Mouse (Mus musculus): ENCODE results near the gene Arhgap23. TPM values are rescaled to one million over a fixed set of nuclear protein-coding genes. Genes with fewer than 3 reads are reported as not detected.

Gene Arhgap23
- total RNA-seq, 2 experiments from 2014 or later = 37.9 to 38.6 TPM

DNA sequence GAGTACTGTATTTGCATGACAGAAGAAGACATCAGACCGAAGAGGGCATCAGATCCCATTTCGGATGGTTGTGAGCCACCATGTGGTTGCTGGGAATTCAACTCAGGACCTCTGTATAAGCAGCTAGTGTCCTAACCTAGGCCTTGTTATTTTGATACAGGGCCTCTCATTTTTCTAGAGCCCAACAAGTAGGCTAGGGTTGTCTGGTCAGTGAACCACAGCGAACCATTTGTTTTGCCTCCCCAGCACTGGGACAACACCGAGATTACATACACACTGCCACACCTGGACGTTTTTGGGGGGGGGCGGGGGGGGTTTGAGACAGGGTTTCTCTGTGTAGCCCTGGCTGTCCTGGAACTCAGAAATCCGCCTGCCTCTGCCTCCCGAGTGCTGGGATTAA lies 18.8 kb downstream of the Arhgap23 start:
- no peak for DNase-seq (ENCODE audit: low spot score in 2 of 2)

DNA sequence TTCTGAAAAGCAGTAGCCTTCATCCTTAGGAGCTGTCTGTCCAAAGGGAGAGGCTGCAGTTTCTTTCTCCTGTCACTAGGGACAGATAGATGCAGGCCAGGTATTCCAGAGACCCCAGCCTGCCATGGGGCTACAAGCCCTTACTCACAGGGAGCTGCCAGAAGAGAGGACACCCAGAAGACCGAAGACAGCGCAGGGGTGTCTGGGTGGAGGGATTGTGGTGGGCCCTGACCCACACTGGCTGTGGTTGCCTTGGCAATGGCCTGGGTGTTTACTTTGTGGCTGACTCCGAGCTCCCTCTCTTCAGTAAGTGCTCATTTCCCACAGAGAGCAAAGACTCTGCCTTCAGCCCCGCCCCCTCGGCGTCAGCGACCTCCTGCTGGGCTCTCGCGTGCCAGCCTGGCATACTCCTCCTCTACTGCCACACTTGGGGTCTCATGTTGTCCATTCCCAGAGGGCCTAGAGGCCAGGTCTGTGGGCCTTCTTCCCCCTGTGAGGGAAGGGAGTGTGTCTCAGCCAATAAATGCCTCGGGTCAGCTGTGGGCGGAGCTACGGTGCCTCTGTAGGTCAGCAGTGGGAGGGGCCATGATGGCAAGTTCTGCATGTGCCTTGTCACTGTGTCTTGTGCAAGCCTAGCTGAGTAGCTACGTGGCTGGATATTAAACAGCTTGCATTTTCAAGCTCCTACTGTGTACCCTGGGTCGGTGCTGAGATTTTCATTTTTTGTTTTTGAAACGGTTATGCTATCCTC lies 19.5 kb downstream of the Arhgap23 start:
- peak in 1 of 2 experiments; percentile 81 for DNase-seq (ENCODE audit: low spot score in 2 of 2)

DNA sequence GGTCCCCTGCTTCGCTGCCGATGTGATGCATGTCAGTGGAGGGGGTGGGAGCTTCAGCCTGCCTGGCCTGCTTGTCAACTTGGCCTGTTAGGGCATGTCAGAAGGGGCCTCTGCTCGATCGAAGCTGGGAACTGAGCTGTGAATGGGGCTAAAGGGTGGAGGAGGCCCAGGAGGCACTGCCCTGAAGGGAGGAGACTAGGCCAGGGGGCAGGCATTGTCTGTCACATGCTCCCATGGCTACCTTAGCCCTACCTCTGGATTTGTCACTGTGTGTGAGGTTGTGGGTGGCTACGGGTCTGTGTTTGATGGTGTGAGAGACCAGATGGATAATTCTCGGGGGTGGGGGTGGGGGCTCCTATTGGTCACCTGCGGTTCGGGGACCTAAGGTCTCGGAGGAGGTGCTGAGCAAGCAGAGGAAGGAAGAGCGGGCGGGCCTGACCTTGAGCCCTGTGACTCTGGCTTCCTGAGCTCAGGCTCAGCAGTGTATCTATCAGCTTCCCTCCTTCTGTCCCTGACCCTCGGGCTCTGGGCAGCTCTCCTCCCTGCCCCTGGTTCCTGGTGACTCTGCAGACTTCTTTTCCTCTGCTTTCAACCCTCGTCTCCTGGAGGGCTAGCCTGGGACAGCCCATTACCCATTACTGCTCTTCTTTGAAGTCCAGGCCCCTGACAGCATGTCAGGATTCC lies 20.6 kb downstream of the Arhgap23 start:
- DNase-seq (ENCODE audit: low spot score in 2 of 2) = peak in 1 of 2 experiments; percentile 36

DNA sequence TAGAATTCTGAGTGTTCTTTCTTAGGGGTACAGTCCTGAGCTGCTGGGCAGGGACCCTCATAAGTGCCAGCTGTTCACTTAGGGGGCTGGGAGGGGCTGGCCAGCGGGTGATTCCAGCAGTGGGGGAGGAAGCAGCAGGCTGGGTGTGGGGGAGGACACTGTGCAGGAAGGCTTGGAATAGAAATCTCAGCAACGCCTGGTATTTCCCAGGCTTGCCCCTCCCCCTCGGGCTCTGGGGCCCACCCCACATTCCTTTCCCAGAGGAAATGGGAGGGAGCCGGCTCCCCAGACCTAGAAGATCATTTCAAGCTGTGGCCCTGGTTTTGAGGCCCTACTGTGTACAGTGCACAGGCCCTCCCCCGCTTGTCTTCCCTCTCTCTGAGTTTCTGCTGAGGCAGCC lies 22.4 kb downstream of the Arhgap23 start:
- DNase-seq (ENCODE audit: low spot score in 2 of 2) = peak in 1 of 2 experiments; percentile 36

DNA sequence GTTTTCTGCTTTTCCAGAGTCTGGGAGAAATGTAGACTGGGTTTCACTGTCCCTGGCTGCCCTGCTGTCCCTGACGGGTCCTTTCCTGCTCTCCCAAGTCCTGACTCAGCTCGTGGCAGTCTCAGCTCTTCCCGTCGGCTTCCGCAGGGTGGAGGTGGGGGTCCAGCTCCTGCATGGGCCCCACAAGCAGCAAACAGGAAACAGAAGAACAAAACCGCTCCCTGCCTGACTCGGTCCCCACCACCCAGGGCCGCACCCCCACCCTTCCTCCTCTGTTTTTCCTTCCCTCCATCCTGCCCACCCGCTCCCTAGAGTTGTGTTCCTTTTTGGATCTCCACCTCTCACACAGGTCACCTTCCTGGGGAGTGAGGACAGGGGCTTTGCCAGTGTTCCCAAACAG lies 23.5 kb downstream of the Arhgap23 start:
- no peak for DNase-seq (ENCODE audit: low spot score in 2 of 2)

DNA sequence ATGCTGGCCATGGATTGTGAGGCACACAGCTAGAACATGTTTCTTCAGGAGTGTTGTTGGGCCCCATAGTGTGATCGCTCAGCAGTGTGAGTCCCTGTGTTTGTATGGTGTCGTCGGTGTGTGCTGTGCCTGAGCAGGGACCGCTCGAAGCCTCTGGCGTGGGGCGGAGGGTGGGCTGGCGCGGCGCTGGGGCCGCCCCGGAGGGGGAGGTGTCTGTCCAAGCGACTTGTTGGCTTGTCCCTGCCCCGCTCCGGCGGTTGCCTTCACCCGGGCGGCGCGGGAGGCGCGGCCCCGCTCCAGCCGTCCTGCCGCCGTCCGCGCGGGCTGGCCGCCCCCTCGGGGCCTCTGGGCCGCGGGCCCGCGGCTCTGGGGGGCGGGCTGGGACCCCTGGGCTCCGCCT lies 24.6 kb downstream of the Arhgap23 start:
- peak in 1 of 2 experiments; percentile 66 for DNase-seq (ENCODE audit: low spot score in 2 of 2)

DNA sequence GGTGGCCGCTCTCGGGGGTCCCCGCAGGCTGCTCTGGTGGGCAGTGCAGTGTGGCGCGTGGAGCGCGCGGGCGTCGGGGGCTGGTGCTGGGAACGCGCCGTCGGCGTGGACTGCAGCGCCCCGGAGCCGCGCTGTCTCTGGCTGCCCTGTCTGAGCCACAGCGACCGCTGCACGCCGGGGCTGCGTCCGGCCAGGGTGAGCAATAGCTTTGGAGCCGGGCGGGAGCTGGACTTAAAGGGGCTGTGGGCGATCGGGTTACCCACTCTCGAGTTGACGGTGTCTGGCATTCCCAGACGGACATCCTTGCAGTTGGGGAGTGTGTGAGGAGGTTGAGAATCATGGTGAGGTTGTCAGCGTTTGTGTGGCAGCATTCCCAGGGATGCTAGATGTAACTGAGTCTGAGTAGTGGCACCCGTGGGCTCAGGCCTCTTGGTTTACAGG lies 25.1 kb downstream of the Arhgap23 start:
- DNase-seq (ENCODE audit: low spot score in 2 of 2) = no peak

DNA sequence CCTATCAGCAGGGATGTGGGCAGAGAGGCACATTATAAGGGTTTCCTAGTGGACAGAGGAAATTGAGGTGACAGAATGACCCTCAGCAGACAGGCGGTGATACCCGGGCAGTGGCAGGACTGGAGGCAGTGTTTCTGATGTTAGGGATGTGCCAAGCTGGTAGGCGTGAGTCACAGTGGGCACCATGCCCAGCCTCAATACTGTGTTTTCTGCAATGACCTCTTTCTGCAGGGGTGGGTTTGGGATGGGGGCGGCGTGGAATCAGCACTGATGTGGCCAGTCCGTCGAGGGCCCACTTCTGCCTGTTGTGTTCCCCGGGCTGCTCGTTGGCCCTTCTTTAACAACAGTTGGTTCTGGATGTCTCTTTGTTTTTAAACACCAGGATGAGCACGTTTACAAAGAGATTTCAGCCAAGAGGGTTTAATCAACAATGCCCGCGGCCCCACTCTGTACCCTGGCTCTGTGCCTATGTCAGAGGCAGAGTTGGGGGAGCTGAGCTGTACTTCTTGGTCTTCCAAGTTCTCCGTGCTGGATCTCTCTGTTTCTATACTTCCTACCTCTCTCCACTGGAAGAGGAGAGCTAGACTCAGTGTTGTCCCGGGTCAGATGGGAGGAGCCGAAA lies 25.8 kb downstream of the Arhgap23 start:
- peak in 1 of 2 experiments; percentile 43 for DNase-seq (ENCODE audit: low spot score in 2 of 2)

DNA sequence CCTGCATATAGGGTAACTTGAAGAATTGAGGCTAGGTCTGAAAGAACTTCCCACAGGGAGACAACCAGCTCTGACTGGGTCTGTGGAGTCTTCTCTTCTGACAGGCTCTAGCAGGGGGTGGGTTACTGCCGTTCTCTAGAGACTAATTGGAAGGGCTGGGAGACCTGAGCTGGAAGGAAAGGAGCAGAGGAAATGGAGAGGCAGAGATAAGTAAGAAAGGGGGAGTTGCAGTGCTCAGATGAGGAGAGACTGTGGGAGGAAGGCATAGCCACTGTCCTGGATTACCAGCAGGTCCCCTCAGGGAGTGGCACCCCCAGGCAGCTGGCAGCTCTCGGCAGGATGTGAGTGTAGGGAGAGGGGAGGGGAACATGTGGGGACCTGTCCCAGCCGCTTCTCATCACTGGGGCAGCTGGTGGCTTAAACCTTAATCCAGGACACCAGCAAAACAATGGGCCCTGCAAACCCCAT lies 26.4 kb downstream of the Arhgap23 start:
- no peak for DNase-seq (ENCODE audit: low spot score in 2 of 2)

DNA sequence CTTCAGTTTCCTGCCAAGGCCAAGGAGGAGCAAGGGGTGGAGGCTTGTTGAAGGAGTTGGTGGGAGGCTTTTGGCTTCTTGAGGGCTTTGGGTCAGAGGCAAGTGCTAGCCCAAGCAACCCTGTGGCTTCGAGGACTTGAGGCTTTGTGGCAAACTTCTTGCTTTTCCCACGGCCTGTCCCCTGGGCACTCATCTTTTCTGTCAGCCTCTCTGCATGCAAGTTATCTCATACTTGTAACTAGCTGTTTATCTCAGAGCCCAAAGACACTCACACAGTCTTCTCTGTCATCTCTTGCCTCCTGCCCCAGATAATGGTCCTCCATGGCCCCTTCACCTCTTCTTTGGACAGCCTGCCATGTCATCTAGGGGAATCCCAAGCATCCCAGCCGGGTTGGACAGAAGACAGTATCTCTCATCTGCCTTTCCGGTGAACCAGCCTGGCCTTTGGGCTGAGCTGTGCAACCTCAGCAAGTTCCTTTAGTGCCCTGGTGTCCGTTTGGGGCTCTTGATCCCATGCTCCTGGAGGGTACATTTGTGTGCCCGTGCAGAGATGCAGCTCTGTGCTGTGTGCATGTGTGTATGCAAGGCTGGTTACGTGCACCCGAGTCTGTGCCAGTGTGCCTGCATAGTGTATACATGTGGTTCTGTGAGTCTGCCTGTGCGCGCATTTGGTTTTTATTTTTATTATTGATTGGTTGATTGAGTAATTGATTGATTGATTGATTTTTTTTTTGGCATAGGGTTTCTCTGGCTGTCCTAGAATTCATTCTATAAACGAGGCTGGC lies 27.8 kb downstream of the Arhgap23 start:
- no peak for DNase-seq (ENCODE audit: low spot score in 2 of 2)

DNA sequence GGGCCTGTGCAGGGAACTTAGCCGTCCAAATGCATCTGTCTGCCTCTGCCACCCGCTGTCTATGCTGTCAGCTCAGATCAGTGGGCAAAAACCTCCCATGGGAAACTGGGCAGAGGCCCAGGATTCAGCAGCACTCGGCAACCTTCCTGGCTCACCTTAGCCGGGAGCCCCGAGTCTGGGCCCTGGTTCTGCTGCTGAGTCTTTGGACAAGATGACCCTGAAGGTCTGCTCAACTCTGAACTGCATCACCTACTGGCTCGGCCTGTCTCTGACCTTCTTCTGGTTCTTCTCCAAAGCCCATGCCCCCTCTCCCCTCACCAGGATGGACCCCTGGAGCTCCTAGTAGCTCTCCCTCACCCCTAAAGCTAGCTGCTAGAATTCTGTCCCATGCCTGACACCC lies 30.3 kb downstream of the Arhgap23 start:
- no peak for DNase-seq (ENCODE audit: low spot score in 2 of 2)

DNA sequence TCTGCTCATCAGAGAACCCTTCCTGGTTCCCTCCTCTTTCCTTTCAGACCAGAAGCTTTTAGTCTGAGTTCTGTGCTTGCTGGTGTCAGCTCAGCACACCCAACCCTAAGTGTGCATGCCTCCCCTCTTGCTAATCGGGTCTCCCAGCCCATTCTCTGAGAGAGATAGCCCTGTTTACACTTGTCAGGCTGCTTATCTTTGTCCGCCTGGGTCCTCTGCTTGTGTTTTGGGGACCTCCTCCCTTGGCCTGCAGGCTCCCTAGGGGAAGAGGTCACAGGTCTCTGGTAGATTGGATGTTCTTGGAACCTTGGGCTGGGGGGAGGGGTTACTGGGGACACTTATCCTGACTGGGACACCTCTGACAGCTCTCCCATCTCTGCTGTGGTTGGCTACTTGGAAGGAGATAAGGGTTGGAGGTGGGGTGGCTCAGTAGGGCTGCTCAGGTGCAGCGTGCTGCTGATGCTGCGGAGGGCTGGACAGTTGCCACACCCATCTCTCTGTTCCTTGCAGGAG lies 30.7 kb downstream of the Arhgap23 start:
- DNase-seq (ENCODE audit: low spot score in 2 of 2) = no peak

DNA sequence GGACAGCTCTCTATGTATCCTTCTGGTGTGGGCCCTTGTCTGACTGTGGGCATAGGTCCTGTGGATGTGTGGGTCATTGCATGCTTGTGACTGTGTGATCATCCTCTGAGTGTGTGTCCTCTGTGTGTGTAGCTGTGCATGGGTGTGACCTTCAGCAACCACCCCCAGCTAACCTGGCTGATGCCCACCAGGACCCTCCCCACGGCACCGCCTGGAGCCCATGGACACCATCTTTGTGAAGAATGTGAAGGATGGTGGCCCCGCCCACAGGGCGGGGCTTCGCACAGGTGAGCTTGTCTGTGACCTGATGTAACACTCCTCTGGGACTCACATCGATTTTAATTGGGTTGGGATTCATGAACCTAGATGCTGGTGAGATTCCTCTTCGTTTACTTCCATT lies 32.6 kb downstream of the Arhgap23 start:
- no peak for DNase-seq (ENCODE audit: low spot score in 2 of 2)

DNA sequence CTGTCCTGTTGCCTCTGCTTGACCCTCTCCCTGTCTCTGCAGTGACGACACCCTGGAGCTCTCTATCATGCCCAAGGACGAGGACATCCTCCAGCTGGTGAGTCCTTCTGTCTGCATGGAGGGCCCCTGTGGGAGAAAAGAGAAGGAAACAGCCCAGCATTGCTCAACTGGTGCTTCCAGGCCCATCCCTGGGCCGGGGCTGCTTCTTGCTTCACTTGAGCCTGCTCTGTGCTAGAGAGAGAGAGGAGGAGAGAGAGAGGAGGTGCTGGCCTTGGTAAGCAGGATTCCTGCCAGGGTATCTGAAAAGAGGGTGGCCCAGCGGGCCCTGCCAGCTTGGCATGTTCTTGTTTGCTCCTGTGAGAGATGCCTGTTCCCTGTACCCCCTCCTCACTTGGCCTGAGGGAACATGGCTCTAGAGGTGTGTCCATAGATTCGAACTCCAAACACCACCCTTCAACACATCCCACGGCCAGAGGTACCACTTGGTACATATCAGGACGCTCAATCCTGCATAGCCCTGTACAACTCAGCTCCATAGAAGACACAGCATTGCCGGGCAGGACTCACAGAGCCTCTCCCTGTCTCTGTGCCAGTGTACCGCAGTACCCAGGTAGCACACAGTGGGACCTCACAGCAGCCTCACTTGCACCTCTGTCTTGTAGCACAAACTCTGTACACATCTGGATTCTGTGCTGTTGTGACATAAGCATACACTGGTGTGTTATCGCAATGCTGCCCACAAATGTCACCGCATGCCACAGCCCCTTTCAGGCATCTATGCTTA lies 33.5 kb downstream of the Arhgap23 start:
- DNase-seq (ENCODE audit: low spot score in 2 of 2) = peak in 1 of 2 experiments; percentile 43

DNA sequence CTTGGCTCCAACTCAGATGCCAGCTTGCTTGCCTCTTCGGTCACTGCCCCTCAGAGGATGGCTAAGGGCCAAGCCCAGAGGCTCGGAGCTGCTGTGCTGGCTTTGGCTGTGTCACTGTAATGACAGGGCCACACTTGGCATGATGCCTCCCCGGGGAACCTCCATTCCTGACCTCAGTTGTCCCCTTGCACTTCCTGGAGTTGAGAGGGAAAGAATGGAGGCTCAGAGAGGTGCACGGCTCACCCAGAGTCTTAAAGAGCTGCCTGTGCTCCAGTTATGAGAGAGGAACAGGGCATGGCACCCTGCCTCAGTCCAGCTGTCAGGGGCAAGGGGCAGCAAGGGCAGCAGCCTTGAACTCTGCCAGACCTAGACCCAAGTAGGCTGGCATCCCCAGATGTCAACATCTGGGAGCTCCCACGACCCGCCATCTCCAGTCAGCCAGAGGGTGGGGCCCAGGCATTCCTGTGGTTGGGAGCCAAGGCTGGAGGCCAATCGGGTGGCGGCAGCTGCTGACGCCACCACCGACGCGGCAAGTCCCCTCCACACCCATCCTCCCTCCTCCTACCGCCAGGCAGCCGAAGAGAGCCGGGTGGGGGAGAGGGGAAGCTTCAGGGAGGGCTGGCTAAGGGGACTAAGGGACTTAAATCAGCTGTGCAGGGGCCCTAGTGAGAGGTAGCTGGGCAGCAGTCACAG lies 34.4 kb downstream of the Arhgap23 start:
- peak in 1 of 2 experiments; percentile 76 for DNase-seq (ENCODE audit: low spot score in 2 of 2)

DNA sequence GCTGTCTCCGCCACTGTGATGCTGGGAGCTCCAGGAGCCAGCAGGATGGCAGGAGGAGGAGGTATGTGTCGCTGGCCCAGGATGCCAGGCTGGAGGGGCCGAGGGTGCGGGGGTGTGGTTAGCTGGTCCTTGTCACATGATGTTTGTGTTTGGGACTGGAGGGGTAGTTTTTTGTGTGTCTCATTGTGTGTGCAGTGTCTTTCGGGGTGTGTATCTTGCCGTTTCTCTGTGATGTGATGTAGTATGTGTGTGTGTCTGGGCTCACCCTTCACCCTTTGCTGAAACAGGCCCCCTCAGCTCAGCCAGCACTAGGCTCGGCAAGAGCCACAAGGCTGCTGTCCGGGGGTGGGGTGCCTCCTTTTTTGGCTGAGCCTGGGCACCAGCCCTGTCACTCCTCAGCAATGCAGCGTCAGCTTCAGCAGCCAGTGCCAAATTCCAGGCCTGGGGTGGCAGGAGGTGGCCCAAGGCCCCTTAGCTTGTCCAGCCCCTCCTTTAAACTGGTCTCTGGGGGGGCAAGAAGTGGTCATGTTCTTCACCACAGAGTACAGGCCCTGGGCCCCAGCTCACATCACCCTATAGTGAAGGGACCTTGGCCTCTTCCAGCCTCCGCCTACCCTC lies 35.1 kb downstream of the Arhgap23 start:
- no peak for DNase-seq (ENCODE audit: low spot score in 2 of 2)

DNA sequence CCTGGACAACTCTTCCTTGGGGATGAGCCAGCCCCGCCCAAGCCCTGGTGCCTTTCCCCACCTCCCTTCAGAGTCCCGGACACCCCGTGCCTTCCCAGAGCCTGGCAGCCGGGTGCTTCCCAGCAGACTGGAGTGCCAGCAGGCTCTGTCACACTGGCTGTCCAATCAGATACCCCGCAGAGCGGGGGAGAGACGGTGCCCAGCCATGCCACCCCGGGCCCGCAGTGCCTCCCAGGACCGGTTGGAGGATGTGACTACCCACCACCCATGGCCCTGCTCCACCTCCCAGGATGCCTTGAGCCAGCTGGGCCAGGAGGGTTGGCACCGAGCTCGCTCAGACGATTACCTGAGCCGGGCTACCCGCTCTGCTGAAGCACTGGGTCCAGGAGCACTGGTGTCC lies 36.3 kb downstream of the Arhgap23 start:
- DNase-seq (ENCODE audit: low spot score in 2 of 2) = no peak

DNA sequence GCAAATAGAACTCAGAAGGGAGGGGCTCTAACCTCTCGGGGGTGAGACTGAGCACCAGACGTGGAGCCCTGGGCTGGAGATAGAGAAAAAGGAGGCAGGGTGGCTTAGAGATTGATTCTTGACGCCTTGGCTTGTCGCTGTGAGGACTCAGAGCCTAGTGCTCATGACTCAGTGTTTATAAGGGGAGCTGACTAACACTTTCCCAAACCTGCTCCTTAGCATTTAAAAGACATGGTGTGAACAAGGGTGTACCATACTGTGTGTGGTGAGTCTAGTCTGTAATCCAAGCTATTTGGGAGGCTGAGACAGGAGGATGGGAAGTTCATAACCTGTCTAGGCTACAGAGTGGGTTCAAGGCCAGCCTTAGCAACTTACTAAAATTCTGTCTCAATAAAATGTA lies 41.8 kb downstream of the Arhgap23 start:
- DNase-seq (ENCODE audit: low spot score in 2 of 2) = no peak

DNA sequence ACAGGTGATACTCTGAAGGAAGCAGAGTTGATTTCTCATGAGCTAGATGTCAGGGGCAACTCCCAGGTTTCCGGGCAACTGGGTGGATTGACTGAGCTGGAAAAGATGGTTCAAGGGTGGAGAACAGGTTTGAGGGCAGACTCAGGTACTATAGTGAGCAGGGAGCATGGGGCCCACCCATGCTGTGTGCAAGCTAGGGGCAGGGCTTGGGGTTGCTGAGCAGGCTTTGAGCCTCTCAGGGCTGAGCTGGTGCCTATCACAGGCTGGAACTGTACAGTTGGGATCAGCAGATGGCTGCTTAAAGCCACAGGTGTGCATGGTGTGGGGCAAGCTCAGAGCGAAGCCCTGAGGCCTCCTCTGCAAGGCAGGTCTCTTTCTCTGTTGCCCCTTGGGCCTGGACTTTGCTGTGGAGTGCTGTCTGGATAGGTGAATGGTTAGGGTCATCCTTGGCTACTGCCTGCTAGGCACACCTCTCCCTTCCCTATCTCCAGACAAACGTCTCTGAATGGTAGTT lies 46.0 kb downstream of the Arhgap23 start:
- no peak for DNase-seq (ENCODE audit: low spot score in 2 of 2)

Data from adrenal gland, postnatal 4 days (tissue).